Mouse (Mus musculus): Measurements from ENCODE around the gene Antxr1. TPM values are rescaled to one million over a fixed set of nuclear protein-coding genes. Genes with fewer than 3 reads are reported as not detected.
A peak's percentile ranks its signal among the peaks of the same experiment; 100 is the strongest.

Gene Antxr1
- total RNA-seq, 2 experiments from 2014 or later = 8.6 to 9.5 TPM

GRCm38 (mm10) chr6:87294904-87295303 is 40.7 kb downstream of the Antxr1 start:
- no peak for DNase-seq
- intact Hi-C loops (cut with DNase I) = no loop called here

- intact Hi-C loops (cut with DNase I) = no loop called here
- no peak for DNase-seq
These were observed 42.4 kb downstream of the Antxr1 start for GRCm38 (mm10) chr6:87292911-87293851.

- DNase-seq = no peak
- intact Hi-C loops (cut with DNase I) = no loop called here
These were observed 48.4 kb downstream of the Antxr1 start for GRCm38 (mm10) chr6:87287251-87287650.

- intact Hi-C loops (cut with DNase I) = no loop called here
- no peak for DNase-seq
These were observed 50.3 kb downstream of the Antxr1 start for GRCm38 (mm10) chr6:87285365-87285749.

- no peak for DNase-seq
- intact Hi-C loops (cut with DNase I) = no loop called here
These were observed 50.8 kb downstream of the Antxr1 start for GRCm38 (mm10) chr6:87284716-87285364.

- intact Hi-C loops (cut with DNase I) = no loop called here
- DNase-seq = peak in 1 of 2 experiments; percentile 25
These were observed 53.3 kb downstream of the Antxr1 start for GRCm38 (mm10) chr6:87282346-87282781.

- intact Hi-C loops (cut with DNase I) = no loop called here
- no peak for DNase-seq
These were observed 53.9 kb downstream of the Antxr1 start for GRCm38 (mm10) chr6:87281771-87282170.

- DNase-seq = no peak
These were observed 57.5 kb downstream of the Antxr1 start for GRCm38 (mm10) chr6:87278151-87278550.

GRCm38 (mm10) chr6:87277527-87277926 is 58.1 kb downstream of the Antxr1 start:
- intact Hi-C loops (cut with DNase I) = no loop called here
- DNase-seq = no peak

More at GRCm38 (mm10) chr6:87278151-87278550, 57.5 kb downstream of the Antxr1 start:
- intact Hi-C loops (cut with DNase I) = no loop called here

GRCm38 (mm10) chr6:87276941-87277340 is 58.7 kb downstream of the Antxr1 start:
- DNase-seq = no peak
- intact Hi-C loops (cut with DNase I) = no loop called here

GRCm38 (mm10) chr6:87274779-87275178 is 60.8 kb downstream of the Antxr1 start:
- DNase-seq = no peak
- intact Hi-C loops (cut with DNase I) = no loop called here

GRCm38 (mm10) chr6:87273791-87274190 is 61.8 kb downstream of the Antxr1 start:
- no peak for DNase-seq
- intact Hi-C loops (cut with DNase I) = no loop called here

- no peak for DNase-seq
- intact Hi-C loops (cut with DNase I) = no loop called here
These were observed 62.5 kb downstream of the Antxr1 start for GRCm38 (mm10) chr6:87273141-87273540.

- intact Hi-C loops (cut with DNase I) = no loop called here
- no peak for DNase-seq
These were observed 63.4 kb downstream of the Antxr1 start for GRCm38 (mm10) chr6:87272202-87272601.

- DNase-seq = no peak
- intact Hi-C loops (cut with DNase I) = no loop called here
These were observed 65.2 kb downstream of the Antxr1 start for GRCm38 (mm10) chr6:87270452-87270851.

- no peak for DNase-seq
- intact Hi-C loops (cut with DNase I) = no loop called here
These were observed 65.7 kb downstream of the Antxr1 start for GRCm38 (mm10) chr6:87269950-87270349.

GRCm38 (mm10) chr6:87262666-87263065 is 73.0 kb downstream of the Antxr1 start:
- intact Hi-C loops (cut with DNase I) = no loop called here
- DNase-seq = no peak

GRCm38 (mm10) chr6:87258976-87259375 is 76.6 kb downstream of the Antxr1 start:
- intact Hi-C loops (cut with DNase I) = no loop called here
- no peak for DNase-seq

- intact Hi-C loops (cut with DNase I) = no loop called here
- no peak for DNase-seq
These were observed 77.4 kb downstream of the Antxr1 start for GRCm38 (mm10) chr6:87257981-87258775.

- DNase-seq = no peak
- intact Hi-C loops (cut with DNase I) = no loop called here
These were observed 78.2 kb downstream of the Antxr1 start for GRCm38 (mm10) chr6:87257471-87257870.

- intact Hi-C loops (cut with DNase I) = no loop called here
- DNase-seq = no peak
These were observed 80.0 kb downstream of the Antxr1 start for GRCm38 (mm10) chr6:87255668-87256067.
